Mouse (Mus musculus): ENCODE results near the gene Spc24. TPM values are rescaled to one million over a fixed set of nuclear protein-coding genes. Genes with fewer than 3 reads are reported as not detected.

Gene Spc24
- polyA plus RNA-seq, 1 experiment, result 80.1 TPM

GRCm38 (mm10) chr9:21715298-21715697 lies 44.8 kb downstream of the Spc24 start:
- no peak overlapping the region for H3K4me3 ChIP-seq (ENCODE audit: insufficient read depth, poor library complexity, severe bottlenecking)
- H3K79me2 ChIP-seq (ENCODE audit: control insufficient read depth, insufficient read depth), result no peaks in the 10 kb centered on the region
- no peak overlapping the region for H3ac ChIP-seq (ENCODE audit: control insufficient read depth, insufficient read length, low read depth)
- TF ChIP-seq CEBPB (IDR thresholded peaks at IDR 0.05; ENCODE audit: low read depth) (no peak), MAX (IDR thresholded peaks at IDR 0.05) (no peak), MYOG (IDR thresholded peaks at IDR 0.05; ENCODE audit: control insufficient read depth, extremely low read depth, insufficient read length) (no peak), FOSL1 (IDR thresholded peaks at IDR 0.05; ENCODE audit: insufficient read depth, low read length, poor library complexity, severe bottlenecking) (no peak), MYOD1 (IDR thresholded peaks at IDR 0.05; ENCODE audit: control insufficient read depth, insufficient read length, low read depth) (no peak), CTCF (IDR thresholded peaks at IDR 0.05; ENCODE audit: control insufficient read depth, insufficient read depth, insufficient read length) (no peak), USF1 (IDR thresholded peaks at IDR 0.05; ENCODE audit: low read depth) (no peak)
- H3K36me3 ChIP-seq (ENCODE audit: control insufficient read depth, insufficient read depth), result no peaks in the 10 kb centered on the region
- H3K79me3 ChIP-seq (ENCODE audit: low read depth), result no peaks in the 10 kb centered on the region
- no peaks in the 10 kb centered on the region for H3K27me3 ChIP-seq (ENCODE audit: control insufficient read depth, insufficient read depth, insufficient read length)

- H3K4me3 ChIP-seq (ENCODE audit: insufficient read depth, poor library complexity, severe bottlenecking), result no peak overlapping the region
- no peaks in the 10 kb centered on the region for H3K79me3 ChIP-seq (ENCODE audit: low read depth)
- H3K36me3 ChIP-seq (ENCODE audit: control insufficient read depth, insufficient read depth), result peaks cover 19% of the 10 kb centered on the region
- no peaks in the 10 kb centered on the region for H3K27me3 ChIP-seq (ENCODE audit: control insufficient read depth, insufficient read depth, insufficient read length)
- H3ac ChIP-seq (ENCODE audit: control insufficient read depth, insufficient read length, low read depth), result no peak overlapping the region
- TF ChIP-seq MYOG (IDR thresholded peaks at IDR 0.05; ENCODE audit: control insufficient read depth, extremely low read depth, insufficient read length) (no peak), MAX (IDR thresholded peaks at IDR 0.05) (no peak), MYOD1 (IDR thresholded peaks at IDR 0.05; ENCODE audit: control insufficient read depth, insufficient read length, low read depth) (no peak), USF1 (IDR thresholded peaks at IDR 0.05; ENCODE audit: low read depth) (no peak), CEBPB (IDR thresholded peaks at IDR 0.05; ENCODE audit: low read depth) (no peak), CTCF (IDR thresholded peaks at IDR 0.05; ENCODE audit: control insufficient read depth, insufficient read depth, insufficient read length) (no peak), FOSL1 (IDR thresholded peaks at IDR 0.05; ENCODE audit: insufficient read depth, low read length, poor library complexity, severe bottlenecking) (no peak)
- H3K79me2 ChIP-seq (ENCODE audit: control insufficient read depth, insufficient read depth), result no peaks in the 10 kb centered on the region
Measured at GRCm38 (mm10) chr9:21709340-21709739, 50.8 kb downstream of the Spc24 start.

GRCm38 (mm10) chr9:21706586-21707265 lies 53.4 kb downstream of the Spc24 start:
- H3K79me3 ChIP-seq (ENCODE audit: low read depth), result no peaks in the 10 kb centered on the region
- no peak overlapping the region for H3K4me3 ChIP-seq (ENCODE audit: insufficient read depth, poor library complexity, severe bottlenecking)
- peaks cover 39% of the 10 kb centered on the region for H3K36me3 ChIP-seq (ENCODE audit: control insufficient read depth, insufficient read depth)
- H3ac ChIP-seq (ENCODE audit: control insufficient read depth, insufficient read length, low read depth), result no peak overlapping the region
- H3K79me2 ChIP-seq (ENCODE audit: control insufficient read depth, insufficient read depth), result no peaks in the 10 kb centered on the region
- TF ChIP-seq CTCF (IDR thresholded peaks at IDR 0.05; ENCODE audit: control insufficient read depth, insufficient read depth, insufficient read length), result no peak
- TF ChIP-seq MAX (IDR thresholded peaks at IDR 0.05), result no peak
- no peak for TF ChIP-seq MYOD1 (IDR thresholded peaks at IDR 0.05; ENCODE audit: control insufficient read depth, insufficient read length, low read depth)
- no peaks in the 10 kb centered on the region for H3K27me3 ChIP-seq (ENCODE audit: control insufficient read depth, insufficient read depth, insufficient read length)

GRCm38 (mm10) chr9:21706085-21706484 lies 54.0 kb downstream of the Spc24 start:
- no peaks in the 10 kb centered on the region for H3K79me3 ChIP-seq (ENCODE audit: low read depth)
- no peak overlapping the region for H3K4me3 ChIP-seq (ENCODE audit: insufficient read depth, poor library complexity, severe bottlenecking)
- TF ChIP-seq CEBPB (IDR thresholded peaks at IDR 0.05; ENCODE audit: low read depth) (no peak), MAX (IDR thresholded peaks at IDR 0.05) (no peak), CTCF (IDR thresholded peaks at IDR 0.05; ENCODE audit: control insufficient read depth, insufficient read depth, insufficient read length) (no peak), MYOG (IDR thresholded peaks at IDR 0.05; ENCODE audit: control insufficient read depth, extremely low read depth, insufficient read length) (no peak), USF1 (IDR thresholded peaks at IDR 0.05; ENCODE audit: low read depth) (no peak), MYOD1 (IDR thresholded peaks at IDR 0.05; ENCODE audit: control insufficient read depth, insufficient read length, low read depth) (no peak), FOSL1 (IDR thresholded peaks at IDR 0.05; ENCODE audit: insufficient read depth, low read length, poor library complexity, severe bottlenecking) (no peak)
- H3K79me2 ChIP-seq (ENCODE audit: control insufficient read depth, insufficient read depth), result no peaks in the 10 kb centered on the region
- H3K27me3 ChIP-seq (ENCODE audit: control insufficient read depth, insufficient read depth, insufficient read length), result no peaks in the 10 kb centered on the region
- H3K36me3 ChIP-seq (ENCODE audit: control insufficient read depth, insufficient read depth), result peaks cover 46% of the 10 kb centered on the region
- H3ac ChIP-seq (ENCODE audit: control insufficient read depth, insufficient read length, low read depth), result no peak overlapping the region

Small RNAs within 50 kb of the gene (microRNA-seq; reads per million reads assigned to microRNA genes)
- gene Mir7083 (ENCODE audit: borderline microRNAs expressed), result 1.4 reads per million, percentile 32 among the genes with 10 or more reads in this experiment

Other genes starting within 250 kb of the Spc24 start
- gene AB124611, start 234.1 kb downstream of the Spc24 start, polyA plus RNA-seq (2012; fragmentation: generic; extraction: Trizol), result 0.19 TPM
- gene Carm1, start 213.4 kb downstream of the Spc24 start, polyA plus RNA-seq (2012; fragmentation: generic; extraction: Trizol), result 69.9 TPM
- gene Timm29, start 167.6 kb downstream of the Spc24 start, polyA plus RNA-seq (2012; fragmentation: generic; extraction: Trizol), result 20.8 TPM
- 12.5 TPM for gene Yipf2, start 167.5 kb downstream of the Spc24 start, polyA plus RNA-seq (2012; fragmentation: generic; extraction: Trizol)
- gene Smarca4, start 144.1 kb downstream of the Spc24 start, polyA plus RNA-seq (2012; fragmentation: generic; extraction: Trizol), result 72.2 TPM
- gene Ldlr, start 36.8 kb downstream of the Spc24 start, polyA plus RNA-seq (2012; fragmentation: generic; extraction: Trizol), result 58.3 TPM
- gene Kank2, start 38.4 kb upstream of the Spc24 start, polyA plus RNA-seq (2012; fragmentation: generic; extraction: Trizol), result 43.3 TPM
- gene Angptl8, start 75.2 kb upstream of the Spc24 start, polyA plus RNA-seq (2012; fragmentation: generic; extraction: Trizol), result 0.04 TPM
- gene Dock6, start 92.3 kb upstream of the Spc24 start, polyA plus RNA-seq (2012; fragmentation: generic; extraction: Trizol), result 12.1 TPM
- 12.2 TPM for gene Rab3d, start 157.9 kb upstream of the Spc24 start, polyA plus RNA-seq (2012; fragmentation: generic; extraction: Trizol)
- gene Ccdc159, start 167.2 kb upstream of the Spc24 start, polyA plus RNA-seq (2012; fragmentation: generic; extraction: Trizol), result 1.1 TPM
- gene Tmem205, start 167.3 kb upstream of the Spc24 start, polyA plus RNA-seq (2012; fragmentation: generic; extraction: Trizol), result 17.2 TPM
- 11.6 TPM for gene Plppr2, start 176.7 kb upstream of the Spc24 start, polyA plus RNA-seq (2012; fragmentation: generic; extraction: Trizol)
- gene Swsap1, start 195.5 kb upstream of the Spc24 start, polyA plus RNA-seq (2012; fragmentation: generic; extraction: Trizol), result 8.7 TPM
- 6.3 TPM for gene Epor, start 203.2 kb upstream of the Spc24 start, polyA plus RNA-seq (2012; fragmentation: generic; extraction: Trizol)
- 7.0 TPM for gene Rgl3, start 229.1 kb upstream of the Spc24 start, polyA plus RNA-seq (2012; fragmentation: generic; extraction: Trizol)
- gene Ccdc151, start 242.3 kb upstream of the Spc24 start, polyA plus RNA-seq (2012; fragmentation: generic; extraction: Trizol), result 0.21 TPM
- 134 TPM for gene Prkcsh, start 242.5 kb upstream of the Spc24 start, polyA plus RNA-seq (2012; fragmentation: generic; extraction: Trizol)

Data from C2C12 (cell line).